In genomic region chr10:31336432-31336831, GRCm38 (mm10) we compare ENCODE assay signal across 24 mouse cellular contexts. TPM values are rescaled to one million over a fixed set of nuclear protein-coding genes. Genes with fewer than 3 reads are reported as not detected.
DNase-seq lines count a peak whose midpoint lies in the region; ATAC-seq lines count a peak whose summit lies in the region.
"Had no signal": no experiment of that assay in that cellular context is flagged by ENCODE, and none has a peak within 500 bp of the region (broad histone marks: within the 10 kb centered on the region; RNA-seq: fewer than 3 reads in every experiment).

No protein-coding gene starts in this region.

- no peaks in the 10 kb centered on the region for H3K36me3 ChIP-seq in liver, embryonic 12.5 days
- no peaks in the 10 kb centered on the region for H3K36me3 ChIP-seq in liver, embryonic 11.5 days (ENCODE audit: control insufficient read depth, insufficient read depth, low read length)
- H3K36me3 ChIP-seq: forebrain, embryonic 10.5 days; heart, embryonic 12.5 days; heart, embryonic 15.5 days; hindbrain, embryonic 10.5 days; hindbrain, embryonic 13.5 days had no signal

- no peaks in the 10 kb centered on the region for H3K4me1 ChIP-seq in liver, embryonic 12.5 days
- H3K4me1 ChIP-seq in liver, embryonic 11.5 days (replicated peaks; ENCODE audit: control insufficient read depth, insufficient read depth, low read length) = no peaks in the 10 kb centered on the region
- H3K4me1 ChIP-seq: forebrain, embryonic 10.5 days; forebrain, embryonic 13.5 days; hindbrain, embryonic 10.5 days had no signal

- no peak overlapping the region for H3K9ac ChIP-seq in liver, embryonic 12.5 days
- no peak overlapping the region for H3K9ac ChIP-seq in liver, embryonic 11.5 days (ENCODE audit: low read depth, low read length)
- H3K9ac ChIP-seq: forebrain, embryonic 13.5 days; heart, embryonic 12.5 days; heart, embryonic 15.5 days; hindbrain, embryonic 13.5 days had no signal

- DNase-seq in layer of hippocampus, adult 11-12 months (ENCODE audit: low spot score) = peak; percentile 9
- no peak for DNase-seq in layer of hippocampus, postnatal 10 days (ENCODE audit: low spot score in 2 of 2)
- DNase-seq in liver, embryonic 11.5 days (ENCODE audit: low spot score) = no peak
- DNase-seq in brain, adult 2 months (ENCODE audit: low read depth, low spot score) = peak; percentile 74
- peak; percentile 17 for DNase-seq in telencephalon, adult 2 months (ENCODE audit: low read depth, low spot score)
- DNase-seq: adrenal gland, adult 2 months; adrenal gland, postnatal 14 days; cerebellum, adult 11-12 months; cerebellum, adult 8-10 months; cerebellum, postnatal 10 days; gastrocnemius, postnatal 25 days; heart, adult 18-20 months; heart, postnatal 10 days; heart, postnatal 36 days had no signal

- no peaks in the 10 kb centered on the region for H3K9me3 ChIP-seq in liver, embryonic 12.5 days (replicated peaks)
- no peaks in the 10 kb centered on the region for H3K9me3 ChIP-seq in liver, embryonic 11.5 days (ENCODE audit: control insufficient read depth, low read length)
- H3K9me3 ChIP-seq: forebrain, embryonic 10.5 days; forebrain, embryonic 13.5 days; heart, embryonic 12.5 days; heart, embryonic 15.5 days; hindbrain, embryonic 10.5 days; hindbrain, embryonic 13.5 days had no signal

- 68% methylated on average over 5 of the region's 5 CpGs for WGBS in liver, embryonic 12.5 days (ENCODE audit: insufficient replicate concordance)
- WGBS in liver, embryonic 11.5 days = 79% methylated on average over 5 of the region's 5 CpGs

- H3K4me3 ChIP-seq in liver, embryonic 12.5 days = no peak overlapping the region
- no peak overlapping the region for H3K4me3 ChIP-seq in liver, embryonic 11.5 days (ENCODE audit: low read depth, low read length)
- H3K4me3 ChIP-seq: forebrain, embryonic 10.5 days; forebrain, embryonic 13.5 days; heart, embryonic 12.5 days; heart, embryonic 15.5 days; hindbrain, embryonic 10.5 days; hindbrain, embryonic 13.5 days had no signal

- H3K27ac ChIP-seq in liver, embryonic 12.5 days = no peak overlapping the region
- H3K27ac ChIP-seq in liver, embryonic 11.5 days (ENCODE audit: low read depth, low read length) = no peak overlapping the region
- H3K27ac ChIP-seq: forebrain, embryonic 10.5 days; forebrain, embryonic 13.5 days; heart, embryonic 15.5 days; hindbrain, embryonic 10.5 days; hindbrain, embryonic 13.5 days had no signal

- H3K27me3 ChIP-seq in liver, embryonic 12.5 days (replicated peaks) = no peaks in the 10 kb centered on the region
- H3K27me3 ChIP-seq in liver, embryonic 11.5 days (replicated peaks; ENCODE audit: control insufficient read depth, insufficient read depth, low read length) = no peaks in the 10 kb centered on the region
- H3K27me3 ChIP-seq: forebrain, embryonic 13.5 days; heart, embryonic 12.5 days; heart, embryonic 15.5 days; hindbrain, embryonic 13.5 days had no signal

- H3K4me2 ChIP-seq in liver, embryonic 12.5 days = no peak overlapping the region
- H3K4me2 ChIP-seq in liver, embryonic 11.5 days = no peak overlapping the region
- H3K4me2 ChIP-seq: forebrain, embryonic 13.5 days; heart, embryonic 12.5 days; heart, embryonic 15.5 days; hindbrain, embryonic 13.5 days had no signal

- peak; percentile 35; the same call in 1 of the 2 replicates for ATAC-seq in liver, embryonic 12.5 days
- ATAC-seq in liver, embryonic 11.5 days (replicated peaks; ENCODE audit: low FRiP score) = no peak
- ATAC-seq: CD4-positive, CD25-positive, alpha-beta regulatory T cell, adult 4 months; forebrain, embryonic 13.5 days; forebrain, embryonic 16.5 days; hindbrain, embryonic 16.5 days had no signal

RNA-seq across cellular contexts. Expression of gene Hddc2, which starts 23.2 kb away (rescaled TPM):
- 10 to 100 TPM; 33.1 to 36.2 TPM for total RNA-seq in layer of hippocampus, postnatal 10 days (2021)
- 28.9 and 31.7 TPM in 2 replicates for polyA plus RNA-seq in liver, embryonic 12.5 days (2016; fragmentation: Nextera tagmentation; extraction: Ambion mirVana)
- 59.2 and 63.3 TPM in 2 replicates for polyA plus RNA-seq in liver, embryonic 11.5 days (2014; fragmentation: Nextera tagmentation; extraction: Ambion mirVana)

Comparison
In these comparisons a context has a peak if more than half of its experiments do, and no peak if none do; other contexts are left out.
1. DNase-seq: peak in layer of hippocampus, adult 11-12 months (single experiment), brain, adult 2 months (single experiment) and telencephalon, adult 2 months (single experiment); none in layer of hippocampus, postnatal 10 days (0 of 2) and liver, embryonic 11.5 days (single experiment).